Mouse (Mus musculus) heart, embryonic 14.5 days (tissue): ENCODE measurements around the gene Stx11. TPM values are rescaled to one million over a fixed set of nuclear protein-coding genes. Genes with fewer than 3 reads are reported as not detected.

Experiments used
- ATAC-seq: fragments of 200-750 bp; cut with Nextera tagmentation; 2 replicates; pipeline ENCODE4 v1.8.0; 2017; ENCODE audit warnings: low read depth, moderate TSS enrichment; ENCODE audit not compliant: insufficient number of reproducible peaks, insufficient read depth, low FRiP score
- H3K27ac ChIP-seq, 2 experiments: fragments of 200-500 bp in 1 of 2; fragments of 300-500 bp in 1 of 2; sonication (generic) in 1 of 2; replicated peaks in 1 of 2; 2 replicates each; pipeline ENCODE4 v1.5.1; 2012 to 2014; ENCODE audit warnings: low read depth in 2 of 2, low read length in 2 of 2, control low read depth in 1 of 2, mild to moderate bottlenecking in 1 of 2, mixed read lengths in 1 of 2; ENCODE audit not compliant: control insufficient read depth in 1 of 2, insufficient read depth in 1 of 2
- H3K27me3 ChIP-seq: fragments of 300-500 bp; sonication (generic); 2 replicates; pipeline ENCODE4 v1.6.1; 2014; ENCODE audit warnings: mild to moderate bottlenecking, low read length, control low read depth; ENCODE audit not compliant: control insufficient read depth, insufficient read depth
- H3K36me3 ChIP-seq: fragments of 300-500 bp; sonication (generic); 2 replicates; pipeline ENCODE4 v1.6.1; 2014; ENCODE audit warnings: mild to moderate bottlenecking, control low read depth, low read length, mixed read lengths; ENCODE audit not compliant: control insufficient read depth, insufficient read depth
- H3K4me1 ChIP-seq, 2 experiments: fragments of 200-500 bp in 1 of 2; fragments of 300-500 bp in 1 of 2; sonication (generic) in 1 of 2; 2 replicates each; pipeline ENCODE4 v1.6.1; 2012 to 2014; ENCODE audit warnings: low read length in 2 of 2, control low read depth in 1 of 2, mixed read lengths in 1 of 2; ENCODE audit not compliant: control insufficient read depth in 2 of 2, insufficient read depth in 2 of 2
- H3K4me2 ChIP-seq: fragments of 300-500 bp; sonication (generic); 2 replicates; pipeline ENCODE4 v1.6.1; 2014; ENCODE audit warnings: mild to moderate bottlenecking, low read length
- H3K4me3 ChIP-seq, 2 experiments: fragments of 200-500 bp in 1 of 2; fragments of 300-500 bp in 1 of 2; sonication (generic) in 1 of 2; 2 replicates each; pipeline ENCODE4 v1.5.1; 2012 to 2014; ENCODE audit warnings: low read length in 2 of 2, mild to moderate bottlenecking in 2 of 2, control low read depth in 1 of 2, low read depth in 1 of 2, moderate library complexity in 1 of 2; ENCODE audit not compliant: control insufficient read depth in 1 of 2, insufficient read depth in 1 of 2
- H3K9ac ChIP-seq: fragments of 300-500 bp; sonication (generic); 2 replicates; pipeline ENCODE4 v1.6.1; 2014; ENCODE audit warnings: mild to moderate bottlenecking, low read length
- H3K9me3 ChIP-seq: fragments of 300-500 bp; sonication (generic); 2 replicates; pipeline ENCODE4 v1.6.1; 2016; ENCODE audit warnings: low read length, control low read depth; ENCODE audit not compliant: control insufficient read depth
- WGBS: fragments of 180-500 bp; shearing (Covaris S2); extraction: QIAGEN DNeasy Blood & Tissue Kit; methylation state at CpG from one replicate; pipeline ENCODE4 v1.1.7; 2014; 5-methylcytosine and 5-hydroxymethylcytosine counted together
- polyA plus RNA-seq: library from polyadenylated mRNA; unstranded; fragments of >200 nt; fragmentation: Nextera tagmentation; extraction: Ambion mirVana; gene quantifications from 2 replicates; pipeline ENCODE4 v1.2.1, GENCODE M21; 2014

Gene Stx11
- polyA plus RNA-seq, 1 experiment from 2014 or later, result 7.6 TPM

GRCm38 (mm10) chr10:12922077-12922573, 42.0 kb downstream of the Stx11 start:
- peak overlapping the region; percentile 74 to 82 for H3K4me3 ChIP-seq
- ATAC-seq, result peak; percentile 27

DNA sequence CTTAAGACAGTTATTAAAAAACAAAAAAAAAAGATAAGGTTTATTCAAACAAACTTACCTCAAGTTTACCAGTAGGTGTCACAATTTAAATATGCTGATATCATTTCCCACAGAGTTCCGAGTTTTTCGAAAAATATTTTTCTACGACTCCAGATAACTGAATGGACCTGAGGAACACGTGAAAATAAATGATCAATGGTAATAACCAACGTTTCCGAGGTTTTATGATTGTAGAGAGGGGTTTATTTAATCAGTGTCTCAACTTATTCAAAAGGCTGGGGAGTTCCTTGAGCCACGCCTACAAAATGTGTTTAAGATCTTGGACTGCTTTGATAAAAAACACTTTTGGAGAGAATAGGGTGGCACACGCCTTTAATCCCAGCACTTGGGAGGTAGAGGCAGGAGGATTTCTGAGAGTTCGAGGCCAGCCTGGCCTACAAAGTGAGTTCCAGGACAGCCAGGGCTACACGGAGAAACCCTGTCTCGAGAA, 42.5 kb downstream of the Stx11 start:
- Histone ChIP-seq H3K9ac (peak overlapping the region; percentile 84), H3K27me3 (no peaks in the 10 kb centered on the region)
- WGBS, result 48% methylated on average over 11 of the region's 11 CpGs

More at GRCm38 (mm10) chr10:12922077-12922573, 42.0 kb downstream of the Stx11 start:
- peak overlapping the region; percentile 84 for H3K9ac ChIP-seq
- WGBS, result 4% methylated on average over 13 of the region's 13 CpGs
- H3K9me3 ChIP-seq, result no peaks in the 10 kb centered on the region
- H3K27ac ChIP-seq, result peak overlapping the region; percentile 41 to 87; a peak in 1 of 4 replicates
- no peaks in the 10 kb centered on the region for H3K36me3 ChIP-seq
- H3K4me2 ChIP-seq, result peak overlapping the region; percentile 70
- 0 out of 4 replicates have a peak, but pooled peaks cover 2 to 4% of the 10 kb centered on the region in 2 experiments for H3K4me1 ChIP-seq
- no peaks in the 10 kb centered on the region for H3K27me3 ChIP-seq

GRCm38 (mm10) chr10:12919287-12919686, 44.8 kb downstream of the Stx11 start:
- no peak overlapping the region for H3K9ac ChIP-seq
- H3K4me3 ChIP-seq, result no peak overlapping the region
- 45% methylated on average over 5 of the region's 5 CpGs for WGBS
- H3K4me1 ChIP-seq, result peaks cover 4% of the 10 kb centered on the region in 2 experiments; a peak in 1 of 4 replicates
- no peak overlapping the region for H3K4me2 ChIP-seq
- H3K36me3 ChIP-seq, result no peaks in the 10 kb centered on the region
- no peaks in the 10 kb centered on the region for H3K27me3 ChIP-seq
- H3K9me3 ChIP-seq, result no peaks in the 10 kb centered on the region
- no peak overlapping the region for H3K27ac ChIP-seq
- ATAC-seq, result no peak

More for the DNA sequence above, 42.5 kb downstream of the Stx11 start:
- Histone ChIP-seq H3K9me3 (no peaks in the 10 kb centered on the region), H3K4me1 (0 out of 4 replicates have a peak, but pooled peaks cover 2 to 4% of the 10 kb centered on the region in 2 experiments), H3K27ac (no peak overlapping the region), H3K36me3 (no peaks in the 10 kb centered on the region), H3K4me2 (peak overlapping the region; percentile 70), H3K4me3 (peak overlapping the region; percentile 74 to 82; a peak in 3 of 4 replicates)
- no peak for ATAC-seq

GRCm38 (mm10) chr10:12917626-12918025, 46.5 kb downstream of the Stx11 start:
- ATAC-seq, result no peak
- Histone ChIP-seq H3K4me2 (no peak overlapping the region), H3K9me3 (no peaks in the 10 kb centered on the region), H3K4me3 (no peak overlapping the region), H3K27ac (no peak overlapping the region), H3K27me3 (no peaks in the 10 kb centered on the region), H3K36me3 (no peaks in the 10 kb centered on the region), H3K4me1 (peaks cover 0 to 2% of the 10 kb centered on the region in 2 experiments; a peak in 1 of 4 replicates), H3K9ac (no peak overlapping the region)
- 77% methylated on average over 1 of the region's 1 CpGs for WGBS

DNA sequence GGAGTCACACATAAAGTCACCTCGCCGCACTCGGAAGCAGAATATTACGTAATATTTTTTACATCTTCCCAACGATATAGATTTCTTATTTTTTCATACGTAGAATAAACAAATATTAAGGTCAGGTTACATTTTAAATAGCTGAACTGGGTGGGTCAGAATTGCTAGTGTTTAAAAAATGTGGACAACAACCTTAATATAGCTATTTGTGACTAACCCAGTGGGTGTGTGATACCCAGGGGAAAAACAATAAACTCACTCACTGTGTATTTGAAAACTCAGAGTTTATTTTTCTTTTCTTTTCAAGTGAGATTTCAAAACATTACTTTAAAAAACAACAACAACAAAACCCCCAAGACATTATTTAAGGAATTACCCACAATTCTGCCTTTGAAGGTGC, 47.7 kb downstream of the Stx11 start:
- Histone ChIP-seq H3K27ac (no peak overlapping the region), H3K4me3 (no peak overlapping the region), H3K4me2 (no peak overlapping the region), H3K4me1 (peaks cover 9 to 12% of the 10 kb centered on the region in 2 experiments), H3K27me3 (no peaks in the 10 kb centered on the region), H3K36me3 (no peaks in the 10 kb centered on the region), H3K9ac (no peak overlapping the region), H3K9me3 (no peaks in the 10 kb centered on the region)
- no peak for ATAC-seq
- WGBS, result 92% methylated on average over 6 of the region's 6 CpGs

GRCm38 (mm10) chr10:12915826-12916225, 48.3 kb downstream of the Stx11 start:
- H3K27ac ChIP-seq, result no peak overlapping the region

GRCm38 (mm10) chr10:12914203-12914602, 49.9 kb downstream of the Stx11 start:
- Histone ChIP-seq H3K4me3 (no peak overlapping the region), H3K9me3 (no peaks in the 10 kb centered on the region), H3K27me3 (no peaks in the 10 kb centered on the region), H3K36me3 (no peaks in the 10 kb centered on the region), H3K4me1 (peaks cover 10 to 12% of the 10 kb centered on the region in 2 experiments), H3K9ac (no peak overlapping the region), H3K4me2 (no peak overlapping the region), H3K27ac (no peak overlapping the region)
- 97% methylated on average over 1 of the region's 1 CpGs for WGBS
- ATAC-seq, result no peak

More at GRCm38 (mm10) chr10:12915826-12916225, 48.3 kb downstream of the Stx11 start:
- no peak overlapping the region for H3K9ac ChIP-seq
- no peak overlapping the region for H3K4me3 ChIP-seq
- peaks cover 10 to 12% of the 10 kb centered on the region in 2 experiments for H3K4me1 ChIP-seq
- H3K27me3 ChIP-seq, result no peaks in the 10 kb centered on the region
- no peaks in the 10 kb centered on the region for H3K9me3 ChIP-seq
- no peaks in the 10 kb centered on the region for H3K36me3 ChIP-seq
- WGBS, result 46% methylated on average over 7 of the region's 7 CpGs
- no peak for ATAC-seq
- H3K4me2 ChIP-seq, result no peak overlapping the region
